Mouse (Mus musculus) brain, adult 2 months (tissue): ENCODE data around the gene Tmc8.
"Not testable (repeated sequence)": the region's sequence is repeated elsewhere in the genome, so short reads cannot be mapped to it uniquely, and the experiment has no call there.

ENCODE experiments used
- DNase-seq: peaks from one replicate; pipeline ENCODE4 v3.0.0; 2011; ENCODE audit warnings: low read depth, low spot score

Gene Tmc8

DNA sequence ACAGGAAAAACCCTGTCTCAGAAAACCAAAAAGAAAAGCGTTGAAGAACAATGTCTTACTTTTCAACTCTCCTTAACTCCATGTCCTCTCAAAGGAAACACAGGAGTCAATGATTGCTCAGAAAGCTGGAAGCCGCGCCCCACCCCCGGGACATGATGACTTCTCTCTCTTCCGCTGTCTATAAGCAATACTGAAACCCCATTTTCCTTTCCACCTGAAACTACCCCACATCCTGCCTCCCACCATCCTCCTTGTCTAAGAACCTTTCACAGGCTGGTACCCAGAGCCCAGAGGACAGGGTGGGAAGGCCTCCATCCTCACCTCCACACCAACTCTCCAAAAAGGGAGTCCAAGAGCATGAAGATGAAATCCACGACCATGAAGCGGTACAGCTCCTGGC, 9.5 kb upstream of the Tmc8 start:
- no peak for DNase-seq

GRCm38 (mm10) chr11:117774925-117775324, 7.0 kb upstream of the Tmc8 start:
- DNase-seq: no peak

DNA sequence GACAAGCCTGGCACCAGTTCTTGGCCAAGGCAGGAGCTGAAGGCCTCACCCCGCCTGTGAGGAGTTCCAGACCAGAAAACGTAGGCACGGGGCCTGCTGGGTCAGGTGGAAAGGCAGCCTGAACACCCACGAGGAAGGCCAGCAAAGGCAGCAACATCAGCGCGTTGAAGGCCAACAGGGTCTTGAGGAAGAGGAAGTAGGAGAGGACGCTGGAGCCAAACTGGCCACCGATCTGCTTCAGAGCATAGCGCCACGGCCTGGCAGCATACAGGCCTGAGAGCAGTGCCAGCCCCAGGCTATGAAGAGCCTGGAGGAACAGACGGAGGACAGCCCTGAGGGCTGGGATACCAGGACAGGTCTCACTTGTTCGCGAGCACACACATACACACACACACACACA, 6.3 kb upstream of the Tmc8 start:
- no peak for DNase-seq

- no peak for DNase-seq
These were observed 5.6 kb upstream of the Tmc8 start for GRCm38 (mm10) chr11:117776085-117776792.

GRCm38 (mm10) chr11:117777111-117777510, 4.8 kb upstream of the Tmc8 start:
- DNase-seq: no peak

DNA sequence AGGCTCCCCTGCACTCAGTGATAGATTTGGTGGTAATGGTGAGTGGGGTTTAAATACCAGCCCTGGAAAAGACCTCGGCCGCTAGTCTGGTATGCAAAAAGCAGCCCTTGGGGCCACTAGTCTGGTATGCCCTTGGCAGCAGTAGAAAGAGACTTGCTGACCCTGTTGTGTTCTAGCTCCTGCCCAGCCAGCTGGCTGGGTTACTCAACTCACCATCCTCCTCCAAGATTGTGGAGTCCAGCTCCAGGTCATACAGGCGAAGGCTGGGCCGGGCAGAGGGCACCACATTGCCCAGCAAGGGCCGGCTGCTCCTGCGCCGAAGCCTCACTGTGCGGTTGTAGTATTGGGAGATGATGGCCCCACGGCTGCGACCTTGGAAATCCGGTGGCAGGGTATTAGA, 3.8 kb upstream of the Tmc8 start:
- no peak for DNase-seq

DNA sequence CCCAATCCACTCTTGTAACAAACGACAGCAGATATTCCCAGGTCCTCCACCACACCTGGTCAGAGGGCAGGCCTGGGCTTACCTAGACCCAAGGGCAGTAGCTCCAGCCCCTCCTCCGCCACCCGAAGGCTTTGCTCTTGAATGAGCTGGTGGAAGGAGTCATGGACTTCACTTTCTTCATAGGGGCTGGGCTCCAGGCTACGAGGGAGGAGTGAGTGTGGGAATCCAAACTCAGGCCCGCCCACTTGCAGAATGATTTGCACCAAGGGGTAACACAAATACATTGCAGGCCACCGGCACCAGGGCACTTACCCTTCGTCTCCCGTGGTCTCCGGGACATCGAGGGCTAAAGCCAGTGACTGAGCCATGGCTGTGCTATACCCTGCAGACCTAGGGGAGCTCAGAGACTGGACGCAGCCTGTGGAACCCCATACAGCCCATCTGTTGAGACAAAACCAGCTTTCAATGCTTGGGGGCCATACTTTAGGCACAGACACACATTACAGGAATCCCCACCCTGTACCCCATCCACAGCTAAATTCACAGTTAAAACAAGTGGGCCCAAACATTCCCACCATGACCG, 2.9 kb upstream of the Tmc8 start:
- DNase-seq: no peak

DNA sequence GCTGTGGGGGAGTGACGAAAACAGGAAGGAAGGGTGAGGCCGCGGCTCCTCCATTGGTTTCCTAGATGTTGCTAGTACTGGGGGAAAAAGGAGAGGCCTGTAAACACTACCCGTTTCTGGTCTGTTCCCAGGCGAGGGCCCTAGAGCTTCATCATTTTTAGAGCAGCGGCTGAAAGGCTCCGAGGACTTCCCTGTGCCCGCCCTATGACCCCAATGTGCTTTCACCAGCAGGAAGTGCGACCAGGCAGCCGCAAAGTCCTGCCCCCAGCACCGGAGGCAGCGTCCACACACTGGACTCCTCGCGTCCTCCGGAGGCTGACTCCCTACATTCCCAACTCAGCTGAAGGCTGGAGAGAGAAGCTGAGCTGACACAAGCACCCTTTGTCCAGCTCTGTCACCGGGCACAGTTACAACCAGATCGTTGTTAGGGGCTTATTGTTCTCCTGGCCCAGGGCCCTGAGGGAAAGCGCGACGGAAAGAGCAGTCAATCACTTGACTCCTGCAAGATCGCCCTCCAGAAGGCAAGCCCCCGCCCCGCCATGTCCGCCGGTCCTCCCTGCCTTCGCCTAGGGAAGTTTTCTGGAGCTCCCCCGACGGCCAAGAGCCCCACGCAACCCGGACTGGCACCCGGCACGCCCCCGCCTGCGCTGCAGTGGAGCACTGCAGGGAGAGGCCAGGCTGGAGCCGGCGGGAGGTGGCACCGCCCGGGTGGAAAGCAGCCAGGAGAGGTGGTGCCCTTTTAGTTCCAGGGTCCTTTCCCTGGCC, 2.3 kb upstream of the Tmc8 start:
- peak; percentile 92 for DNase-seq

GRCm38 (mm10) chr11:117780199-117780515, 1.7 kb upstream of the Tmc8 start:
- no peak for DNase-seq

GRCm38 (mm10) chr11:117780582-117781111, 1.2 kb upstream of the Tmc8 start:
- peak; percentile 57 for DNase-seq

GRCm38 (mm10) chr11:117781199-117781821, 566 bp upstream of the Tmc8 start:
- DNase-seq: peak; percentile 48

- no peak for DNase-seq
These were observed 794 bp downstream of the Tmc8 start for GRCm38 (mm10) chr11:117782705-117783034.

DNA sequence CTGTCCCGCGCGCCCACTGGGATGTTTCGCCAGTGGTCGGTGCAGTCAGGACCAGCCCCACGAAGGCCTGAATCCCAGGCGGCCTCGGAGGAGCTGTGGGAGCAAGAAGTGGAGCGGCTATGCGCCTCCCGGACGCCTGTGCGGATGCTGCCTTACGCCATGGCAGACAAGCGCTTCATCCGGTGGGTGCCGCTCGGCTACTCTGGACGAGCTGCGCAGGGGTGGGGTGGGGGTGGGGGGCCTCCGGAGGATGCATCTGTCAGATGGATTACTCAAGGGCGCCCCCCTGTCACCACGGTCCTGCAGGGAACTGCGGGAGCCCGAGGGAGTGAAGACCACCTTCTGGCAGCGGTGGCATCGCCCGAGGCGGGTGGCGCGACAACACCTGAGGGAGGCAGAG, 1.2 kb downstream of the Tmc8 start:
- DNase-seq: peak; percentile 53

GRCm38 (mm10) chr11:117783683-117784309, 1.9 kb downstream of the Tmc8 start:
- DNase-seq: no peak

DNA sequence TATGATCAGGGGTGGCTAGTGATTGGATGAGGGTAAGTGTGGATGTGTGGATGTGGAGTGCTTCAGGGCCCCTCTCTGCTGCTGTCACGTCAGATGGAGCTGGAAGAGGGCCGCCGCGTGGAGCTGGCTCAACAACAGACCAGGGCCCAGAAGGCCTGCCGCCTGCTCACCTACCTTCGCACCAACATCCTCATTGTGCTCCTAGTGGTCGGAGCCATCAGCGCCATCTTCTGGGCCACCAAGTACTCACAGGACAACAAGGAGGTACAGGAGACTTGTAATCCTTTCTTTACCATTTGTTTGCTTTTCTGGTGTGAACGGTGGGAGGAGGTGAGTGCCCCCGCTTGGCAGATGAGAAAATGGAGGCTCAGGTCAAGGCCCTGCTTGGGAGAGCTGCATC, 4.4 kb downstream of the Tmc8 start:
- DNase-seq: peak; percentile 87

DNA sequence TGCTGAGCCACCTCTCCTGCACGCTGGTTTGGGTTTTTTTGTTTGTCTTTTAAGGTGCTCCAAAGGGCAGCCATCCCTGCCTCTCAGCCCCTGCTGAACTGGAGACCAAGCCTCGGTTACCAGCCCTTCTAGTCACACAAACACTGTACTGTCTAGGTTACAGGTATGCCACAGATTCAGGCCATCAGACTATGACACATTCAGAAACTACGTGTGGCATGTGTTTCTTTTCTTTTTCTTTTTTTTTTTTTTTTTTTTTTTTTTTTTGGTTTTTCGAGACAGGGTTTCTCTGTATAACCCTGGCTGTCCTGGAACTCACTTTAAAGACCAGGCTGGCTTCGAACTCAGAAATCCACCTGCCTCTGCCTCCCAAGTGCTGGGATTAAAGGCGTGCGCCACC, 6.6 kb downstream of the Tmc8 start:
- DNase-seq: not testable (repeated sequence)

- peak; percentile 63 for DNase-seq
These were observed 8.4 kb downstream of the Tmc8 start for GRCm38 (mm10) chr11:117790286-117790685.

DNA sequence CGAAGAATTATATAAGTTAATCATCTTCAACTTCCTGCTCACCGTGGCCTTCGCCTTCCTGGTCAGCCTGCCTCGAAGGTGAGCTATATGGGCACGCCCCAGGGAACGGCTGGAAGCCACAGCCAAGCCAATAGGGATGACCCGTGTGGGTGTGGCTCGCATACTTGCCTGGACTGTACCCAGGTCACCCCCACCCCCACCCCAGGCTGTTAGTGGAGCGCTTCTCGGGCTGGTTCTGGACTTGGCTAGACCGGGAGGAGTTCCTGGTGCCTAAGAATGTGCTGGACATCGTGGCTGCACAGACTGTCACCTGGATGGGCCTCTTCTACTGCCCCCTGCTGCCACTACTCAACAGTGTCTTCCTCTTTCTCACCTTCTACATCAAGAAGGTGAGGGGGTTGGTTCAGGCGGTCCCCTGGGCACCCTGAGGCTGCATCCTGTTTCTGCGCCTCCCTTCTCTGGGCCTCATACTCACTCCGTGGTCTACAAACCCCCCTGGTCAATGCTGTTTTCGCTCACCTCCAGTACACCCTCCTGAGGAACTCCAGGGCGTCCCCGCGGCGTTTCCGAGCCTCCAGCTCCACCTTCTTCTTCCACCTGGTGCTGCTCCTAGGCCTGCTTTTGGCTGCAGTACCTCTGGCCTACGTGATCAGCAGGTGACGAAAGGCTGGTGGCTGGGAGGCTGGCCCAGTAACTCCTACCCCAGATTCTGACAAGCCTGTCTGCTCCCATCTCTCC, 9.0 kb downstream of the Tmc8 start:
- DNase-seq: no peak

DNA sequence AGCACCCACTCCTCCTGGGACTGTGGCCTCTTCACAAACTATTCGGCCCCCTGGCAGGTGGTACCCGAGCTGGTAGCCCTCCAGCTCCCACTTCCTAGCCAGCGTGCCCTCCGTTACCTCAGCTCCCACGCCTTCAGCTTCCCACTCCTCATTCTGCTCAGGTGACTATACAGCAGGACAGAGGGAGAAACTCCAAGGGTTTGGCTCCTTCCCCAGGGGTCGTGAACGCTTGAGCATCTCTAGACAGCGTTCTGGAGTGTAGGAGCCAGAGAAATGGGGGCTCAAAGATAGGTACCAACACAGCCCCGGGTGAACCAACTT, 9.5 kb downstream of the Tmc8 start:
- no peak for DNase-seq

GRCm38 (mm10) chr11:117792281-117792888, 10.5 kb downstream of the Tmc8 start:
- no peak for DNase-seq

DNA sequence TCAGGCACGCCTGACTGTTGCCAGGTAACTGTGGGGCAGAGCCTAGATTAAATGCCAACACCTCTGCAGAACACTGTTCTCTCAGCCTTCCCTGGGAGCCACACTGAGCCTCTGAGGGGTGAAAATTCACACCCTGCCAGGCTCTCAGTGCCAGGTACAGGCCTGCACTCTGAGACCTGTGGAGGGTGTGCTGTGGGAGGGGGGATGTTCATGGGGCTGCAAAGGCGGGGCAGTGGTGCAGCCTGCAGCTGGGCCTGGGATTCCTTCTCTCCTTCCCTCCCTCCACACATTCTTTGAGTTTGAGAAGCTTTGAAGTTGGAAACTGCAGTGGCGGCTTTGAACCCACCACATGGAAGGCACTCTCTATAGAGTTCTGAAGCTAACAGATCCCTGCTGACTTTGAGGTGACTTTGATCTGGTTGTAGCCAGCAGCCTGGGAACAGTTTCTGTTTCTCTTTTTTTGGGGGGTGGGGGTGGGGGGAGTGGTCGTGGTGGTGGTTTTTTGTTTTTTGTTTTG, 12.2 kb downstream of the Tmc8 start:
- DNase-seq: no peak
